Mouse (Mus musculus) heart, postnatal 10 days (tissue): ENCODE results near the gene 4931417E11Rik. TPM values are rescaled to one million over a fixed set of nuclear protein-coding genes. Genes with fewer than 3 reads are reported as not detected.

Experiments
- DNase-seq, 2 experiments: peaks; one replicate each; pipeline ENCODE4 v3.0.0; 2021
- intact Hi-C: fragments of 180-260 bp; cut with DNase I; formaldehyde crosslinking; loops from one replicate; pipeline ENCODE4 v1.15.1; 2025
- total RNA-seq, 2 experiments: library from RNA; stranded (reverse); gene quantifications; 2 replicates each; pipeline ENCODE4 v1.2.3; 2021

Gene 4931417E11Rik
- not detected for total RNA-seq

- no peak for DNase-seq
- intact Hi-C loops, result no loop called here
Measured at GRCm38 (mm10) chr6:73469567-73469966, at the start of gene 4931417E11Rik. Gene 4931417E11Rik, minus strand, starts transcription at chr6:73469667.

GRCm38 (mm10) chr6:73517818-73518396, 48.4 kb upstream of the 4931417E11Rik start:
- DNase-seq, result peak; percentile 21 to 64
- intact Hi-C loops, result no loop called here

- no peak for DNase-seq
- intact Hi-C loops, result no loop called here
Measured at GRCm38 (mm10) chr6:73512907-73513306, 43.4 kb upstream of the 4931417E11Rik start.

GRCm38 (mm10) chr6:73499631-73500030, 30.2 kb upstream of the 4931417E11Rik start:
- DNase-seq, result no peak
- intact Hi-C loops, result no loop called here

GRCm38 (mm10) chr6:73497321-73497720, 27.9 kb upstream of the 4931417E11Rik start:
- DNase-seq, result no peak
- intact Hi-C loops, result no loop called here

- intact Hi-C loops, result no loop called here
- DNase-seq, result no peak
Measured at GRCm38 (mm10) chr6:73490524-73490923, 21.1 kb upstream of the 4931417E11Rik start.

- no peak for DNase-seq
- intact Hi-C loops, result no loop called here
Measured at GRCm38 (mm10) chr6:73485616-73486015, 16.1 kb upstream of the 4931417E11Rik start.

GRCm38 (mm10) chr6:73466084-73466483, 3.4 kb downstream of the 4931417E11Rik start:
- no peak for DNase-seq
- intact Hi-C loops, result no loop called here

- intact Hi-C loops, result no loop called here
- DNase-seq, result no peak
Measured at GRCm38 (mm10) chr6:73462543-73462942, 6.9 kb downstream of the 4931417E11Rik start.

GRCm38 (mm10) chr6:73433912-73434311, 35.6 kb downstream of the 4931417E11Rik start:
- intact Hi-C loops, result no loop called here

GRCm38 (mm10) chr6:73428618-73429336, 40.7 kb downstream of the 4931417E11Rik start:
- no peak for DNase-seq
- intact Hi-C loops, result no loop called here

More at GRCm38 (mm10) chr6:73433912-73434311, 35.6 kb downstream of the 4931417E11Rik start:
- no peak for DNase-seq

GRCm38 (mm10) chr6:73427273-73427812, 42.1 kb downstream of the 4931417E11Rik start:
- no peak for DNase-seq
- intact Hi-C loops, result no loop called here

Other genes starting within 250 kb of the 4931417E11Rik start
- gene Dnah6, start 248.0 kb downstream of the 4931417E11Rik start, total RNA-seq, result under 1 TPM; 0.41 to 0.50 TPM
- 100 to 1,000 TPM; 501 to 522 TPM for gene Suclg1, start 221.3 kb downstream of the 4931417E11Rik start, total RNA-seq